8 mouse cellular contexts compared by ENCODE assay signal in the genomic region with DNA sequence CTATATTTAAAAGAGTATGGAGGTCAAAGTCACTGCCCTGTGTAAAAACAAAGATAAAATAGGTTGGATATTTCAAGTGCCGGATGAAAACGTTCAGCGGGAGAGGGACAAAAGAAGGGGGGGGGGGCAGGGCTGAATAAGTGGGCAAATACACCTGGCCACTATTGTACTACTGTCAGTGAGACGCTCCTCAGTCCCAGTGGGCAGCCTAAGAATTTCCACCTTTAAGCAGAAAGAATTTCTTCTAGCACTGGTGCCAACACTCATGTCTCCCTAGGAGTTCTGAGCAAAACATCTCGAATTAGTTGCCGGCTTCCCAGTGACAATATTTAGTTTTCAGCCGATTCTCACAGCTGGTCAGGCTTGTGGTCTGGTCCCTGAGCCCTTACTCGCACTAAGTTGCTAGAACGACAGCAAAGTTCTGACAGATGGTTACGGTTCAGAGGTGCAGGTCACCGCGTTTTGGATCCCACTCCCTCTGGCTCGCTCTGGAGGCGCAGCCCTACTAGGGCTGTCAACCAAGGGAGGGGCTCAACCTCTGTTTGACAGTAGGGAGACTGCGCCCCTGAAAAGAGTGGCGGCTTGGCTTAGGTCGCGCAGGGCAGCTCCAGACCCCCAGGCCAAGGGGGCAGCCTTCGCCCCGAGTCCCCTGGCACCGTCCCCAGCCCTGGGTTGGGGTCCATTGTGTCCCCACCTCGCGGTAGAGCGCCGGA. TPM values are rescaled to one million over a fixed set of nuclear protein-coding genes. Genes with fewer than 3 reads are reported as not detected.
DNase-seq lines count a peak whose midpoint lies in the region; ATAC-seq and TF ChIP-seq lines count a peak whose summit lies in the region.

No protein-coding gene starts in this region.

- TF ChIP-seq CTCF in layer of hippocampus, adult 2 months (conservative IDR thresholded peaks at IDR 0.05) = no peak

- peak overlapping the region; percentile 93 for H3K4me2 ChIP-seq in hindbrain, embryonic 11.5 days (replicated peaks; ENCODE audit: low read depth, low read length)

- peak in 1 of 2 experiments; percentile 12 for DNase-seq in layer of hippocampus, adult 2 months (ENCODE audit: low spot score in 2 of 2)
- DNase-seq in layer of hippocampus, postnatal 14 days (ENCODE audit: low spot score in 2 of 2) = no peak
- DNase-seq in c-Kit-negative CD71-positive TER-119-positive erythroid progenitor cells, embryonic 14.5 days (ENCODE audit: low read depth, low spot score) = peak; percentile 38
- DNase-seq in hindbrain, embryonic 11.5 days (ENCODE audit: low spot score) = no peak
- no peak for DNase-seq in adrenal gland, postnatal 14 days
- DNase-seq in layer of hippocampus, adult 18-20 months (ENCODE audit: low spot score in 2 of 2) = no peak
- DNase-seq in kidney, adult 18-20 months = no peak

- H3K36me3 ChIP-seq in hindbrain, embryonic 11.5 days (ENCODE audit: control insufficient read depth, insufficient read depth, low read length) = no peaks in the 10 kb centered on the region

- peak overlapping the region; percentile 96 for H3K27ac ChIP-seq in layer of hippocampus, adult 2 months
- H3K27ac ChIP-seq in hindbrain, embryonic 11.5 days (ENCODE audit: low read depth, low read length) = peak overlapping the region; percentile 66

- peak overlapping the region; percentile 91 for H3K9ac ChIP-seq in hindbrain, embryonic 11.5 days (ENCODE audit: low read depth, low read length)

- ATAC-seq in hindbrain, embryonic 11.5 days (ENCODE audit: low FRiP score) = peak; percentile 44
- ATAC-seq in megakaryocyte progenitor cell, adult 5-6 weeks (replicated peaks; ENCODE audit: poor library complexity) = peak; percentile 56

- H3K4me1 ChIP-seq in hindbrain, embryonic 11.5 days (replicated peaks; ENCODE audit: control insufficient read depth, insufficient read depth, low read length) = no peaks in the 10 kb centered on the region

- H3K9me3 ChIP-seq in hindbrain, embryonic 11.5 days (ENCODE audit: control insufficient read depth, low read length) = no peaks in the 10 kb centered on the region

- H3K27me3 ChIP-seq in hindbrain, embryonic 11.5 days (ENCODE audit: control insufficient read depth, insufficient read depth, low read length) = no peaks in the 10 kb centered on the region

- 6% methylated on average over 25 of the region's 25 CpGs for WGBS in hindbrain, embryonic 11.5 days

- H3K4me3 ChIP-seq in layer of hippocampus, adult 2 months = peak overlapping the region; percentile 86
- peak overlapping the region; percentile 85 for H3K4me3 ChIP-seq in hindbrain, embryonic 11.5 days (ENCODE audit: low read depth, low read length)

RNA-seq across cellular contexts. Expression of a gene that starts 0.5 kb away (rescaled TPM):
- total RNA-seq in layer of hippocampus, adult 2 months (2021) = 10 to 100 TPM; 36.2 to 42.5 TPM
- 10 to 100 TPM; 29.1 to 37.7 TPM for total RNA-seq in layer of hippocampus, postnatal 14 days (2021)
- polyA plus RNA-seq in hindbrain, embryonic 11.5 days (2014; fragmentation: Nextera tagmentation; extraction: Ambion mirVana) = 32.9 and 37.3 TPM in 2 replicates
- 12.7 and 14.1 TPM in 2 replicates for total RNA-seq in megakaryocyte progenitor cell, adult 5-6 weeks (2015)
- 16.5 and 19.2 TPM in 2 replicates for total RNA-seq in megakaryocyte progenitor cell, adult 5-6 weeks (2017)
- total RNA-seq in adrenal gland, postnatal 14 days (2021) = 24.7 and 28.4 TPM in 2 replicates
- 10 to 100 TPM; 31.4 to 34.5 TPM for total RNA-seq in layer of hippocampus, adult 18-20 months (2021)

RNA-seq across cellular contexts. Expression of a gene that starts 59.4 kb away (rescaled TPM):
- total RNA-seq in layer of hippocampus, adult 2 months (2021) = 100 to 1,000 TPM; 247 to 255 TPM
- total RNA-seq in layer of hippocampus, postnatal 14 days (2021) = 100 to 1,000 TPM; 246 to 254 TPM
- 988 and 1,016 TPM in 2 replicates for polyA plus RNA-seq in hindbrain, embryonic 11.5 days (2014; fragmentation: Nextera tagmentation; extraction: Ambion mirVana)
- total RNA-seq in megakaryocyte progenitor cell, adult 5-6 weeks (2015) = 632 and 667 TPM in 2 replicates
- total RNA-seq in megakaryocyte progenitor cell, adult 5-6 weeks (2017) = 1,515 and 1,624 TPM in 2 replicates
- 384 and 477 TPM in 2 replicates for total RNA-seq in adrenal gland, postnatal 14 days (2021)
- 100 to 1,000 TPM; 283 to 295 TPM for total RNA-seq in layer of hippocampus, adult 18-20 months (2021)

RNA-seq across cellular contexts. Expression of a gene that starts 59.7 kb away (rescaled TPM):
- total RNA-seq in layer of hippocampus, adult 2 months (2021) = 10 to 100 TPM; 88.5 to 92.8 TPM
- 10 to 100 TPM; 85.7 to 95.2 TPM for total RNA-seq in layer of hippocampus, postnatal 14 days (2021)
- polyA plus RNA-seq in hindbrain, embryonic 11.5 days (2014; fragmentation: Nextera tagmentation; extraction: Ambion mirVana) = 147 and 149 TPM in 2 replicates
- total RNA-seq in megakaryocyte progenitor cell, adult 5-6 weeks (2015) = 73.3 and 82.6 TPM in 2 replicates
- total RNA-seq in megakaryocyte progenitor cell, adult 5-6 weeks (2017) = 47.8 and 49.6 TPM in 2 replicates
- total RNA-seq in adrenal gland, postnatal 14 days (2021) = 71.6 and 76.5 TPM in 2 replicates
- total RNA-seq in layer of hippocampus, adult 18-20 months (2021) = 10 to 100 TPM; 91.3 to 96.4 TPM
